Mouse (Mus musculus) heart, adult 2 months (tissue): ENCODE measurements at regions not wholly inside any gene's neighbourhood (a gene's known extent, or its start where the extent isn't known, plus 50 kb on each side); places are given as distances from the start of the nearest gene placed in this dataset.
"Not testable (repeated sequence)": the region's sequence is repeated elsewhere in the genome, so short reads cannot be mapped to it uniquely, and the experiment has no call there.

ENCODE experiments used
- CTCF ChIP-seq: fragments of 200-600 bp; IDR thresholded peaks from 2 replicates; pipeline ENCODE4 v1.8.1; 2022; ENCODE audit warnings: antibody characterized with exemption, mild to moderate bottlenecking, moderate library complexity
- EP300 ChIP-seq: fragments of 200-500 bp; IDR thresholded peaks from 2 replicates; pipeline ENCODE4 v1.6.1; 2011; ENCODE audit warnings: low read depth, low read length, control low read depth; ENCODE audit not compliant: insufficient read depth

DNA sequence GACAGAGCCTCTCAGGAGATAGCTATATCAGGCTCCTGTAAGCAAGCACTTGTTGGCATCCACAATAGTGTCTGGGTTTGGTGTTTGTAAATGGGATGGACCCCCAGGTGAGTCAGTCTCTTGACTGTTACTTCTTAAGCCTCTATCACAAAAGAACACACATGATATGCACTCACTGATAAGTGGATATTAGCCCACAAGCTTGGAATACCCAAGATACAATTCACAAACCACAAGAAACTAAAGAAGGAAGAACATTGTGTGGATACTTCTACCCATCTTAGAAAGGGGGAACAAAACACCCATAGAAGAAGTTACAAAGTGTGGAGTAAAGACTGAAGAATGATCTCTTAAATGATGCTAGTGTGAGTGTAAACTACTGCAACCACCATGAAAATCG lies 733.9 kb downstream of the Pla2g4a start:
- not testable (repeated sequence) for TF ChIP-seq EP300, CTCF
